Mouse (Mus musculus) E14TG2a.4 (cell line): Measurements from ENCODE around the gene Sema6d.

Experiments
- H3K27me3 ChIP-seq: 2 replicates; pipeline ENCODE4 v1.6.1; 2014; ENCODE audit warnings: low read length, control low read depth; ENCODE audit not compliant: insufficient read depth
- H3K36me3 ChIP-seq: 2 replicates; pipeline ENCODE4 v1.6.1; 2014; ENCODE audit warnings: low read length, control low read depth; ENCODE audit not compliant: insufficient read depth
- H3K4me1 ChIP-seq: replicated peaks from 2 replicates; pipeline ENCODE4 v1.6.1; 2014; ENCODE audit warnings: low read depth, low read length, control low read depth
- H3K4me3 ChIP-seq: replicated peaks from 2 replicates; pipeline ENCODE4 v1.5.1; 2014; ENCODE audit warnings: mild to moderate bottlenecking, low read length
- H3K9me3 ChIP-seq: 2 replicates; pipeline ENCODE4 v1.6.1; 2014; ENCODE audit warnings: low read length, control low read depth
- CTCF ChIP-seq: conservative IDR thresholded peaks from 2 replicates; pipeline ENCODE4 v1.5.1; 2014; ENCODE audit warnings: low read length
- NANOG ChIP-seq: IDR thresholded peaks from 2 replicates; pipeline ENCODE4 v1.6.1; 2014; ENCODE audit warnings: borderline replicate concordance, low read length, mixed read lengths
- POU5F1 ChIP-seq: IDR thresholded peaks from 2 replicates; pipeline ENCODE4 v1.6.1; 2014; ENCODE audit warnings: low read length, borderline replicate concordance

Sema6d gene

DNA sequence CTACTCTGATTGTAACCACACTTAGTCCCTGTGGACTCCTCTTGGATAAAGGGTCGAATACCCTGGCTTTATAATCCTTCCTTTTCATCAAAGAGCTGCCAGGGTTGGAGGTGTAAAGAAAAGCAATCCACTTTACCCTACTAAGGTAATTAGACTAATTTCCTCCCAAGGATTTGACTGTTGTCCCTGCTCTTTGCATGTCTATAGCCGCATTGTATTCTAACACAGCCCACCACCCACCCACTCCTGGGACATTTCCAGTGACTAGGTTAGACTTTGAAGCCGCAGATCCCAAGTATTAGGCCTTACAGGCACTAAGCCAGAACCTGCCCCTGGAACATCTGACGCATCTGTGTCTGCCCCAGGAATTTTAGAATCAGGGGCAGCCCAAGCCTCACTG is 547.3 kb downstream of the Sema6d start:
- peak; percentile 44; the same call in 1 of the 2 replicates for TF ChIP-seq POU5F1
- TF ChIP-seq NANOG, result peak; percentile 88
- no peak for TF ChIP-seq CTCF
- H3K9me3 ChIP-seq, result peaks cover 6% of the 10 kb centered on the region; the same call in 1 of the 2 replicates
- no peaks in the 10 kb centered on the region for H3K36me3 ChIP-seq
- peaks cover 34% of the 10 kb centered on the region for H3K27me3 ChIP-seq
- H3K4me1 ChIP-seq, result peaks cover 31% of the 10 kb centered on the region
- no peak overlapping the region for H3K4me3 ChIP-seq

DNA sequence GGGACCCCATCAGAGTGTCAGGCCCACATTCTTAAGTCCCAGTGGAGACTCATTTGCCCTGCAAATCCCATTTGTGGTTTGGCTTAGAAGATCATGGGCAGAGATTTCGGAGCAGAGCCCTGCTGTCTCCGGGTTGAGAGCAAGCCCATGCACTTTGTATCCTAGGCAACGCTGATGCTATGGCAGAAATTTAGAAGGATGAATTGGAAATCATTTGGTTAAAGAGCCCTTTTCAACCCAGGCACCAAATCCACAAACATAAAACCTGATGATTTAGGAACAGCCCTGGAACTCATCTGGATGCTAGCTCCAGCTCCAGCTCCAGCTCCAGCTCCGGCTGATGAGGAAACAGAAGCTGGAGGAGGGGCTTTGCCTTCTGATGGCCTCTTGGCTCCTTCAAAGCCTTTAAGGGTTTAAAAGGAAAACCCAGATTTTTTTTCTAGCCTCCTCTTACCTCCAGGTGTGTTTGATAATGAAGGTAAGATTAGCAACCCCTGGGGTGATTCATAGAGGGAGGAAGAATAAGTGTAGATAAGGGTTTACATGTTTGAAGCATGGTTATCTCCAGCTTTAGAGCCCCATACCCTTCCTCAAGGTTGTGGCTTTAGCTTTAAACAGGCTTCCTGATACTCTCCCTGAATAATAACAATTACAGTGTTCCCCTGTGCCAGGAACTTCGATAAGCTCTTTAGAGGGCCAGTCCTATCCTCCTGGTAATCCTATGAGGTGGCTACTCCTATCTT is 549.6 kb downstream of the Sema6d start:
- H3K36me3 ChIP-seq, result no peaks in the 10 kb centered on the region
- H3K4me1 ChIP-seq, result peaks cover 31% of the 10 kb centered on the region
- no peak for TF ChIP-seq NANOG
- TF ChIP-seq CTCF, result no peak
- TF ChIP-seq POU5F1, result no peak
- H3K27me3 ChIP-seq, result peaks cover 39% of the 10 kb centered on the region
- H3K4me3 ChIP-seq, result no peak overlapping the region
- H3K9me3 ChIP-seq, result peaks cover 6% of the 10 kb centered on the region; the same call in 1 of the 2 replicates

DNA sequence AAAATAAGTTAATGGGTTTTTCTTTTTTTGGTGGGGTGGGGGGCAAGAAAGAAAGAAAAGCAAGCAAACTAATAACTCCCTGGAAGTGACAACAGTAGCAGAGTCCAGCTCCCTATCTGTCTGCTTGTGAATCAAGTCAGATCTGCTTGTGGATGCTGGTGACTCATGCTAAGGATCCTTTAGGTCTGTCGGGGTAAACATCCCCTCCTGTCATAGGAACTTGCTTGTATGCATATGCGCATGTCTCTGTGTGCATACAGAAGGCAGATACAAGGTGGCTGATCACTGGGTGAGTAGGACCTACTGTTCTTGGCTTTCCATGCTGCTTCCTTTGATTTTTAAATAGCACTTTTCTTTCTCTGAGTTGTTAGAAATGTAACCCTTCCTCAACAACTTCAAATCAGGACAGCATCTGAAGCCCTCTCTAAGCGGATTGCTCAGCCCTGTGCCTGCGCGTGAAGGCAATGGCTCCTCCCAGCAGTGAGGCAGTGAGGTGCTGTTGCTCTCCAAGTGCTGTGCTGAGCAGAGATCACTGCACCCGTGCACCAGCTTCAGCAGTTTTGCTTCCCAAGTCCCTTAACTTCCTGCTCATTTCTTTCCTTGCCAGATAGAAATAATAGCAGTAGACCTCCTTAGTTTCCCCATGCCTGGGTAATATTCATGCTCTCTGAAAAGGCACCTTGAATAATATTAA is 550.9 kb downstream of the Sema6d start:
- no peak for TF ChIP-seq NANOG
- no peak for TF ChIP-seq CTCF
- TF ChIP-seq POU5F1, result peak; percentile 99
- peaks cover 40% of the 10 kb centered on the region for H3K27me3 ChIP-seq

DNA sequence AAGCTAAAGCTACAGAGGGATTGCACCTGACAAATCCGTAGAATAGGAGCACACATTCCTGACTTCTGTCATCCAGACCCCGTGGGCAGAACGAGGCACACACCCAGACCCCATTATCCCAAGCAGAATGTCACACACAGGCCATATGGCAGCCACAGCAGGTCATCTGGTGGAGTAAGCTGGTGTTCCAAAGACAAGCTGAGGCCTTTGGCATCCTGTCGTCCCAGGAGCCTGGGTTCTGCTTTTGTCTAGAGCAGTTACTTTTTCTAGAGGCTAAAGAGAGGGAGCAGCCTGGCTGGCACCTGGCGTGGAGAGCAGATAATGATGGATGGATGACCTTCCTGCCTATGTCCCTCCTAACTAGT is 551.4 kb downstream of the Sema6d start:
- H3K9me3 ChIP-seq, result peaks cover 10% of the 10 kb centered on the region; the same call in 1 of the 2 replicates
- H3K4me3 ChIP-seq, result no peak overlapping the region
- peaks cover 28% of the 10 kb centered on the region for H3K4me1 ChIP-seq
- H3K27me3 ChIP-seq, result peaks cover 41% of the 10 kb centered on the region
- TF ChIP-seq POU5F1 (no peak), CTCF (no peak), NANOG (no peak)
- no peaks in the 10 kb centered on the region for H3K36me3 ChIP-seq

More for the DNA sequence above, 550.9 kb downstream of the Sema6d start:
- Histone ChIP-seq H3K36me3 (no peaks in the 10 kb centered on the region), H3K4me3 (no peak overlapping the region), H3K9me3 (peaks cover 6% of the 10 kb centered on the region; the same call in 1 of the 2 replicates), H3K4me1 (peaks cover 28% of the 10 kb centered on the region)

DNA sequence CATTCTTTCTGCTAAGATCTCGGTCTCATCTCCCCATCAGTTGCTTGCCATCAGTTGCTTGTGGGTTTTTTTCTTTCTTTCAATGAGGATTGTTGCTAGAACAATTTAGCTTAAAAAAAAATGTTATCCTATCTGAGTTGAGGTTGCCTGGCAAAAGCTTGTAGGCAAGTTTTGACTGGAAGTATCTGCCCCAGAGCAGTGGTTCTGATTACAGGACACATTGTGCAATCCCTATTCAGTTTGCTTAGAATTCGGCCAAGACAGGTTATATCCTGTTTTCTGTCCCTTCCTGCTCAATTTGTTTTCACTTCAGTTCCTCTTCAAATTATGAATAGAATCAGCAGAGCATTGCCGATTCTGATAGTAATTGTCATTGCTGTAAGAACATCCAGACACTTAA is 552.4 kb downstream of the Sema6d start:
- Histone ChIP-seq H3K9me3 (peaks cover 10% of the 10 kb centered on the region; the same call in 1 of the 2 replicates), H3K4me1 (peaks cover 21% of the 10 kb centered on the region), H3K4me3 (no peak overlapping the region), H3K36me3 (no peaks in the 10 kb centered on the region), H3K27me3 (peaks cover 43% of the 10 kb centered on the region)
- no peak for TF ChIP-seq CTCF
- no peak for TF ChIP-seq NANOG
- TF ChIP-seq POU5F1, result no peak

DNA sequence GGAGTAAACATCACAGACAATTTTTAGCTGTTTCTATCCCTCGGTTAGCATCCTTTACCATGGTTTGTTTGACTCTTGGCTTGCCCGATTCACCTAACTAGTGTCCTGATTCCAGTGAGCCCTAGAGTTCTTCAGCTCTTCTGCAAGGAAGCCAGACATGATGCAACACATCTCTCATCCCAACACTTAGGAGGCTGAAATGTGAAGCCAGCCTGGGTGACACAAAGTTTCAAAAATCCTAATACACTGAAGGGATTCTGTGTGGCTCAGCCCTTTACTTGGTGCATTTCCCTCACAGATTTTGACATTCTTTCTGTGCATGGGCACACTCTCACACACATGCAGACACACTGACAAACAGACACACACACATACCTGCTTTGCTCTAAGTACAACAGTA is 560.8 kb downstream of the Sema6d start:
- H3K36me3 ChIP-seq, result no peaks in the 10 kb centered on the region
- no peak for TF ChIP-seq NANOG
- no peak for TF ChIP-seq CTCF
- TF ChIP-seq POU5F1, result no peak

DNA sequence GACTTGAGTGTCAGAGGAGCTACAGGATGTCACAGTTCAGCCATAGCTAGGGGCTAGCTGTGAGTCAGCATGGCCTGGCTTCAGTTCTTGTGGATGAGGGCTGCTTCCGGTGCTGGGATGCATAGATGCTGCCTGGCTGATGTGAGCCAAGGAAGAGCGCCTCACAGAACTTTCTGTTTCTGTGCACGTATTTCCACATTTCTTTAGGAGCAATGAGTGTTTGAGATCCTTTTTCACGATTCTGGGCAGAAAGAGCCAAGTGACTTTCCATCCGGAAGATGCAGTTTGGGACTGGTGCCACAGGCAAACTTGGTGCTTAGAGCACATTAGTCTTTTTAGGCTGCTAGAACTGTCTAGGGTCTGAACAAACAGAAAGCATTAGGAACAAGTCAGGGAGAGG is 561.4 kb downstream of the Sema6d start:
- Histone ChIP-seq H3K9me3 (no peaks in the 10 kb centered on the region; the same call in 1 of the 2 replicates), H3K36me3 (no peaks in the 10 kb centered on the region), H3K4me3 (no peak overlapping the region), H3K4me1 (no peaks in the 10 kb centered on the region), H3K27me3 (peaks cover 6% of the 10 kb centered on the region; the same call in 1 of the 2 replicates)
- no peak for TF ChIP-seq CTCF
- TF ChIP-seq POU5F1, result no peak
- no peak for TF ChIP-seq NANOG

More for the DNA sequence above, 560.8 kb downstream of the Sema6d start:
- Histone ChIP-seq H3K4me3 (no peak overlapping the region), H3K4me1 (no peaks in the 10 kb centered on the region), H3K9me3 (0 out of 2 replicates have a peak, but pooled peaks cover 3% of the 10 kb centered on the region), H3K27me3 (peaks cover 10% of the 10 kb centered on the region; the same call in 1 of the 2 replicates)

DNA sequence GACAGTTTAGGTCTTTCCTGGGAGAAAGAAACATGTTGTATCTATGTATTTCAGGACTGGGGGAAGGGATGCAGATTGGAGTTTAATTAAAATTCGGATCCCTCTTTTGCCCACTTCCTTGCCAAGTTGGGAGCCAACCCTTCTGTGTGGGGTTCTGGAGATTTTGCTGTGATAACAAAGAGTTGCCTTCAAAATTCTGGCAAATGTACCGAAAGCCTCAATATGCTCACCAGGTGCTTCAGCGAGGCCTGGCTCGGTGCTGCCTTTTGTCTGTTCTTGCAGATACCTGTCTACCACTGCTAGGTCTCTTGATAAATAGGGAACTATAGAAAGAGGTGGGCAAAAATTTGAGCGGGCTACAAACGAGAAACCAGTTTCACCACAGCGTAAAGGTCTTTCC is 563.4 kb downstream of the Sema6d start:
- Histone ChIP-seq H3K4me3 (no peak overlapping the region), H3K4me1 (no peaks in the 10 kb centered on the region), H3K36me3 (no peaks in the 10 kb centered on the region), H3K27me3 (no peaks in the 10 kb centered on the region; the same call in 1 of the 2 replicates), H3K9me3 (peaks cover 9% of the 10 kb centered on the region)
- no peak for TF ChIP-seq POU5F1
- TF ChIP-seq CTCF, result no peak
- TF ChIP-seq NANOG, result no peak
